Mouse (Mus musculus) MN1 (cell line): ENCODE measurements around the gene Gsta3.

Experiments
- DNase-seq: peaks from one replicate; pipeline ENCODE4 v3.0.0-alpha.2; 2016; ENCODE audit warnings: low spot score

The Gsta3 gene

GRCm38 (mm10) chr1:21304174-21304573 is 63.8 kb downstream of the Gsta3 start:
- DNase-seq: no peak

GRCm38 (mm10) chr1:21304646-21305045 is 64.3 kb downstream of the Gsta3 start:
- no peak for DNase-seq

- no peak for DNase-seq
Measured at GRCm38 (mm10) chr1:21305443-21305842, 65.1 kb downstream of the Gsta3 start.

- DNase-seq: no peak
Measured at GRCm38 (mm10) chr1:21314336-21314735, 73.9 kb downstream of the Gsta3 start.
